In the genomic region with DNA sequence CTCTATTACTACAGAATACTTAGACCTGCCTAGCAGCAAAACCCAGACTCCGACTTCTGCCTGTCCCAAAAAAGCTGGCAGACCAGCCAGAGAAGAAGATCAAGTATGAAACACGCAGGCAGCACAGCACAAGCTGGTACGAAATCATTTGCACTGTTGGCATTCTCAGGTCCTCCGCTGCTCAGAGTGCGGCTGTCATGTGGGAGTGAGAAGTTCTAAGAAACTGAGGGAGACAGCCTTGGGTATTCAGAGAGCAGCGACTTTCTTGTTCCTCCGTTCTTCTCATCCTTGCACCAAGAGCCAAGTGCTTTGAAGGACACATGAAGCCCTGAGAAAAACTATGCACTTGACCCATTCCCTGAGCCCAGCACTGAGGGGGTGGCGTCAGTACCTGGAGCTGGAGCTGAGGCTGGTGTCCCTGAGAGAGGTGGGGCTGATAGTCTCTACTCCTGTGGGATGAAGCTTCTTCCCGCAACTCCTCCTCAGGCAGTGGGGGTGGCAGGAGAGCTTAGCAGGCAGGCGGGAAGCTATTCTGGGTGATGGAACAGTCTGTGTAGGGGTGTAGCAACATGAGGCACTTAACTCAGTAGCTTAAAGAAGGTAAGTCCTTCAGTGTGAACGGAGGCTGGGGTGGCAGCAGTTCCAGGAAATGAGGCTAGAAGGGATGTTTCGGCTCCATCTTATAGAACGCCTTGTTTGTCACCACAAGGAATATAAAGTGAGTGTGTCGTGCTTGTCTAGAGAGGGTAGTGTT, we compare ENCODE assay signal across 16 mouse cellular contexts. TPM values are rescaled to one million over a fixed set of nuclear protein-coding genes. Genes with fewer than 3 reads are reported as not detected.
DNase-seq lines count a peak whose midpoint lies in the region; ATAC-seq and TF ChIP-seq lines count a peak whose summit lies in the region.
"Had no signal": no experiment of that assay in that cellular context is flagged by ENCODE, and none has a peak within 500 bp of the region (broad histone marks: within the 10 kb centered on the region; RNA-seq: fewer than 3 reads in every experiment).

No protein-coding gene starts in this region.

- H3K9me3 ChIP-seq in stomach, postnatal 0 days (ENCODE audit: control insufficient read depth, low read length) = no peaks in the 10 kb centered on the region
- H3K9me3 ChIP-seq: neural tube, embryonic 13.5 days had no signal

- no peak overlapping the region for H3K4me3 ChIP-seq in heart, adult 2 months
- no peak overlapping the region for H3K4me3 ChIP-seq in cortical plate, adult 2 months (ENCODE audit: insufficient read depth, low read length)
- H3K4me3 ChIP-seq in stomach, postnatal 0 days (ENCODE audit: low read depth, low read length) = no peak overlapping the region
- H3K4me3 ChIP-seq: neural tube, embryonic 13.5 days had no signal

- peak in 1 of 2 experiments; percentile 16 for DNase-seq in heart, adult 2 months
- DNase-seq in heart, postnatal 4 days = no peak
- peak; percentile 45 to 66 for DNase-seq in layer of hippocampus, postnatal 36 days
- peak; percentile 85 to 89 for DNase-seq in right cerebral cortex, adult 2 months (ENCODE audit: low spot score in 2 of 2)
- no peak for DNase-seq in thymus, postnatal 14 days
- no peak for DNase-seq in adrenal gland, adult 18-20 months (ENCODE audit: low spot score in 2 of 2)
- DNase-seq in stomach, postnatal 0 days (ENCODE audit: low spot score) = no peak
- DNase-seq: adrenal gland, adult 2 months; cerebellum, adult 9-11 months; kidney, postnatal 25 days; lung, adult 2 months; retina, postnatal 1 day had no signal

- H3K4me2 ChIP-seq in stomach, postnatal 0 days (replicated peaks; ENCODE audit: low read depth) = no peak overlapping the region
- H3K4me2 ChIP-seq: heart, embryonic 11.5 days; neural tube, embryonic 13.5 days had no signal

- intact Hi-C loops in heart, adult 2 months (cut with DNase I) = no loop called here

- no peaks in the 10 kb centered on the region; the same call in 1 of the 2 replicates for H3K36me3 ChIP-seq in heart, adult 2 months (ENCODE audit: control insufficient read depth, insufficient read depth, low read length)
- no peaks in the 10 kb centered on the region for H3K36me3 ChIP-seq in stomach, postnatal 0 days (ENCODE audit: control insufficient read depth, insufficient read depth, low read length)
- H3K36me3 ChIP-seq: neural tube, embryonic 13.5 days had no signal

- H3K4me1 ChIP-seq in heart, adult 2 months (ENCODE audit: control insufficient read depth, insufficient read depth, low read length) = peaks cover 20% of the 10 kb centered on the region
- H3K4me1 ChIP-seq in cortical plate, adult 2 months (ENCODE audit: control insufficient read depth, insufficient read depth, low read length) = peaks cover 20% of the 10 kb centered on the region
- H3K4me1 ChIP-seq in stomach, postnatal 0 days (replicated peaks; ENCODE audit: control insufficient read depth, insufficient read depth) = no peaks in the 10 kb centered on the region

- TF ChIP-seq CTCF in heart, adult 2 months (IDR thresholded peaks at IDR 0.05) = no peak
- TF ChIP-seq CTCF in cortical plate, adult 2 months (IDR thresholded peaks at IDR 0.05; ENCODE audit: extremely low read depth, insufficient read depth, low read length) = no peak
- TF ChIP-seq CTCF in stomach, postnatal 0 days (IDR thresholded peaks at IDR 0.05; ENCODE audit: low read depth) = no peak

- peak overlapping the region; percentile 6; the same call in 1 of the 2 replicates for H3K27ac ChIP-seq in heart, adult 2 months
- H3K27ac ChIP-seq in cortical plate, adult 2 months (ENCODE audit: insufficient read depth, low read length) = peak overlapping the region; percentile 86
- H3K27ac ChIP-seq in stomach, postnatal 0 days (replicated peaks) = no peak overlapping the region
- H3K27ac ChIP-seq: neural tube, embryonic 13.5 days had no signal

- WGBS in heart, adult 2 months = 67% methylated on average over 14 of the region's 14 CpGs
- WGBS in stomach, postnatal 0 days = 69% methylated on average over 14 of the region's 14 CpGs

- ATAC-seq in stomach, postnatal 0 days (ENCODE audit: low FRiP score, low TSS enrichment) = no peak

- H3K27me3 ChIP-seq in heart, adult 2 months (ENCODE audit: control insufficient read depth, insufficient read depth, low read length) = no peaks in the 10 kb centered on the region
- no peaks in the 10 kb centered on the region for H3K27me3 ChIP-seq in stomach, postnatal 0 days (ENCODE audit: control insufficient read depth, insufficient read depth, low read length)

- peak overlapping the region; percentile 56 for H3K9ac ChIP-seq in heart, adult 2 months (ENCODE audit: low read depth, low read length)
- H3K9ac ChIP-seq in stomach, postnatal 0 days (ENCODE audit: low read length) = no peak overlapping the region
- H3K9ac ChIP-seq: neural tube, embryonic 13.5 days had no signal

- H3K79me2 ChIP-seq in heart, adult 2 months (replicated peaks; ENCODE audit: control insufficient read depth, insufficient read depth, low read length) = no peaks in the 10 kb centered on the region

- no peak for TF ChIP-seq EP300 in heart, adult 2 months (IDR thresholded peaks at IDR 0.05; ENCODE audit: insufficient read depth, low read depth, low read length)
- no peak for TF ChIP-seq EP300 in stomach, postnatal 0 days (optimal IDR thresholded peaks at IDR 0.05)

- no peak for TF ChIP-seq POLR2A in heart, adult 2 months (IDR thresholded peaks at IDR 0.05; ENCODE audit: insufficient read depth, low read depth, low read length)
- no peak for TF ChIP-seq POLR2A in cortical plate, adult 2 months (IDR thresholded peaks at IDR 0.05; ENCODE audit: extremely low read depth, insufficient read depth, low read length)

RNA-seq across cellular contexts. Expression of gene Ddx20, which starts 6.1 kb away (rescaled TPM):
- 10 to 100 TPM in 1 of 2 experiments, 1 to 10 TPM in 1; 9.2 to 12.3 TPM for total RNA-seq in heart, adult 2 months (2021)
- polyA plus RNA-seq in heart, adult 2 months (2012; rRNA removed) = 4.1 and 6.5 TPM in 2 replicates
- total RNA-seq in heart, postnatal 4 days (2021) = 10 to 100 TPM; 15.6 to 16.9 TPM
- polyA plus RNA-seq in cortical plate, adult 2 months (2012; rRNA removed) = 9.1 and 9.4 TPM in 2 replicates
- 10 to 100 TPM; 11.1 to 11.9 TPM for total RNA-seq in layer of hippocampus, postnatal 36 days (2021)
- 10 to 100 TPM; 18.5 to 18.9 TPM for total RNA-seq in adrenal gland, adult 18-20 months (2021)
- 14.7 and 16.0 TPM in 2 replicates for polyA plus RNA-seq in stomach, postnatal 0 days (2015; fragmentation: Nextera tagmentation; extraction: Ambion mirVana)

RNA-seq across cellular contexts. Expression of gene Inka2, which starts 10.9 kb away (rescaled TPM):
- total RNA-seq in heart, adult 2 months (2021) = 10 to 100 TPM; 16.1 to 16.2 TPM
- 11.5 and 22.4 TPM in 2 replicates for polyA plus RNA-seq in heart, adult 2 months (2012; rRNA removed)
- 10 to 100 TPM; 34.0 to 39.1 TPM for total RNA-seq in heart, postnatal 4 days (2021)
- polyA plus RNA-seq in cortical plate, adult 2 months (2012; rRNA removed) = 71.9 and 75.2 TPM in 2 replicates
- 10 to 100 TPM; 70.4 to 75.5 TPM for total RNA-seq in layer of hippocampus, postnatal 36 days (2021)
- total RNA-seq in adrenal gland, adult 18-20 months (2021) = 1 to 10 TPM; 3.8 to 3.9 TPM
- 2.8 and 2.9 TPM in 2 replicates for polyA plus RNA-seq in stomach, postnatal 0 days (2015; fragmentation: Nextera tagmentation; extraction: Ambion mirVana)
- total RNA-seq: megakaryocyte progenitor cell, adult 5-6 weeks had no signal

Comparison
In these comparisons a context has a peak if more than half of its experiments do, and no peak if none do; other contexts are left out.
1. DNase-seq: peak in layer of hippocampus, postnatal 36 days (2 of 2) and right cerebral cortex, adult 2 months (2 of 2); none in heart, postnatal 4 days (single experiment), thymus, postnatal 14 days (single experiment), adrenal gland, adult 18-20 months (0 of 2) and stomach, postnatal 0 days (single experiment).